Mouse (Mus musculus): ENCODE measurements at regions not wholly inside any gene's neighbourhood (a gene's known extent, or its start where the extent isn't known, plus 50 kb on each side); places are given as distances from the start of the nearest gene placed in this dataset.

- H3K27me3 ChIP-seq (ENCODE audit: insufficient read depth, low read length), result no peaks in the 10 kb centered on the region
- DNase-seq (ENCODE audit: low spot score) (no peak), ATAC-seq (ENCODE audit: extremely low read depth, insufficient number of reproducible peaks, low FRiP score, poor library complexity, severe bottlenecking) (no peak)
- H3K9me3 ChIP-seq (replicated peaks), result peaks cover 10% of the 10 kb centered on the region; the same call in 1 of the 2 replicates
- no peak for TF ChIP-seq CTCF (IDR thresholded peaks at IDR 0.05; ENCODE audit: low read depth, low read length)
- TF ChIP-seq TAL1 (conservative IDR thresholded peaks at IDR 0.05; ENCODE audit: low read depth, low read length), result no peak
- no peak for TF ChIP-seq GATA1 (IDR thresholded peaks at IDR 0.05; ENCODE audit: borderline replicate concordance, low read length)
- no peak for TF ChIP-seq POLR2AphosphoS5 (IDR thresholded peaks at IDR 0.05; ENCODE audit: insufficient replicate concordance, low read depth, low read length)
- TF ChIP-seq GATA2 (IDR thresholded peaks at IDR 0.05; ENCODE audit: borderline replicate concordance, low read depth, low read length), result no peak
- no peaks in the 10 kb centered on the region for H3K4me1 ChIP-seq (ENCODE audit: insufficient read depth, low read depth, low read length)
- no peak overlapping the region for H3K4me3 ChIP-seq (ENCODE audit: low read depth, low read length)
- no peaks in the 10 kb centered on the region for H3K36me3 ChIP-seq (replicated peaks)
These were observed 89.7 kb upstream of the Selenok start for GRCm38 (mm10) chr14:29878423-29878800.

- TF ChIP-seq TAL1 (conservative IDR thresholded peaks at IDR 0.05; ENCODE audit: low read depth, low read length), result no peak
- no peak for TF ChIP-seq GATA1 (IDR thresholded peaks at IDR 0.05; ENCODE audit: borderline replicate concordance, low read length)
- no peak for TF ChIP-seq GATA2 (IDR thresholded peaks at IDR 0.05; ENCODE audit: borderline replicate concordance, low read depth, low read length)
- no peak for TF ChIP-seq POLR2AphosphoS5 (IDR thresholded peaks at IDR 0.05; ENCODE audit: insufficient replicate concordance, low read depth, low read length)
- TF ChIP-seq CTCF (IDR thresholded peaks at IDR 0.05; ENCODE audit: low read depth, low read length), result no peak
- H3K4me1 ChIP-seq (ENCODE audit: insufficient read depth, low read depth, low read length), result no peaks in the 10 kb centered on the region
- no peaks in the 10 kb centered on the region for H3K27me3 ChIP-seq (ENCODE audit: insufficient read depth, low read length)
- H3K4me3 ChIP-seq (ENCODE audit: low read depth, low read length), result no peak overlapping the region
- peaks cover 10% of the 10 kb centered on the region; the same call in 1 of the 2 replicates for H3K9me3 ChIP-seq (replicated peaks)
- no peaks in the 10 kb centered on the region for H3K36me3 ChIP-seq (replicated peaks)
- ATAC-seq (ENCODE audit: extremely low read depth, insufficient number of reproducible peaks, low FRiP score, poor library complexity, severe bottlenecking), result no peak
- DNase-seq (ENCODE audit: low spot score), result no peak
These were observed 88.8 kb upstream of the Selenok start for GRCm38 (mm10) chr14:29879283-29879682.

GRCm38 (mm10) chr14:29882666-29883344 is 85.3 kb upstream of the Selenok start:
- no peaks in the 10 kb centered on the region for H3K36me3 ChIP-seq (replicated peaks)
- DNase-seq (ENCODE audit: low spot score), result no peak
- no peaks in the 10 kb centered on the region for H3K27me3 ChIP-seq (ENCODE audit: insufficient read depth, low read length)
- H3K9me3 ChIP-seq (replicated peaks), result no peaks in the 10 kb centered on the region; the same call in 1 of the 2 replicates
- H3K4me1 ChIP-seq (ENCODE audit: insufficient read depth, low read depth, low read length), result no peaks in the 10 kb centered on the region
- no peak overlapping the region for H3K4me3 ChIP-seq (ENCODE audit: low read depth, low read length)
- TF ChIP-seq GATA1 (IDR thresholded peaks at IDR 0.05; ENCODE audit: borderline replicate concordance, low read length), result no peak
- no peak for TF ChIP-seq TAL1 (conservative IDR thresholded peaks at IDR 0.05; ENCODE audit: low read depth, low read length)
- no peak for TF ChIP-seq CTCF (IDR thresholded peaks at IDR 0.05; ENCODE audit: low read depth, low read length)
- no peak for TF ChIP-seq GATA2 (IDR thresholded peaks at IDR 0.05; ENCODE audit: borderline replicate concordance, low read depth, low read length)
- TF ChIP-seq POLR2AphosphoS5 (IDR thresholded peaks at IDR 0.05; ENCODE audit: insufficient replicate concordance, low read depth, low read length), result no peak
- no peak for ATAC-seq (ENCODE audit: extremely low read depth, insufficient number of reproducible peaks, low FRiP score, poor library complexity, severe bottlenecking)

- ATAC-seq (ENCODE audit: extremely low read depth, insufficient number of reproducible peaks, low FRiP score, poor library complexity, severe bottlenecking) (no peak), DNase-seq (ENCODE audit: low spot score) (no peak)
- Histone ChIP-seq H3K9me3 (replicated peaks) (no peaks in the 10 kb centered on the region), H3K27me3 (ENCODE audit: insufficient read depth, low read length) (no peaks in the 10 kb centered on the region), H3K4me1 (ENCODE audit: insufficient read depth, low read depth, low read length) (no peaks in the 10 kb centered on the region), H3K36me3 (replicated peaks) (no peaks in the 10 kb centered on the region), H3K4me3 (ENCODE audit: low read depth, low read length) (no peak overlapping the region)
- TF ChIP-seq TAL1 (conservative IDR thresholded peaks at IDR 0.05; ENCODE audit: low read depth, low read length), result no peak
- no peak for TF ChIP-seq GATA2 (IDR thresholded peaks at IDR 0.05; ENCODE audit: borderline replicate concordance, low read depth, low read length)
- TF ChIP-seq GATA1 (IDR thresholded peaks at IDR 0.05; ENCODE audit: borderline replicate concordance, low read length), result no peak
- no peak for TF ChIP-seq POLR2AphosphoS5 (IDR thresholded peaks at IDR 0.05; ENCODE audit: insufficient replicate concordance, low read depth, low read length)
- TF ChIP-seq CTCF (IDR thresholded peaks at IDR 0.05; ENCODE audit: low read depth, low read length), result no peak
These were observed 72.6 kb upstream of the Selenok start for GRCm38 (mm10) chr14:29895332-29895988.

- TF ChIP-seq GATA1 (IDR thresholded peaks at IDR 0.05; ENCODE audit: borderline replicate concordance, low read length), result no peak
- no peak for TF ChIP-seq GATA2 (IDR thresholded peaks at IDR 0.05; ENCODE audit: borderline replicate concordance, low read depth, low read length)
- TF ChIP-seq TAL1 (conservative IDR thresholded peaks at IDR 0.05; ENCODE audit: low read depth, low read length), result no peak
- TF ChIP-seq CTCF (IDR thresholded peaks at IDR 0.05; ENCODE audit: low read depth, low read length), result no peak
- TF ChIP-seq POLR2AphosphoS5 (IDR thresholded peaks at IDR 0.05; ENCODE audit: insufficient replicate concordance, low read depth, low read length), result no peak
- Histone ChIP-seq H3K36me3 (replicated peaks) (no peaks in the 10 kb centered on the region), H3K4me1 (ENCODE audit: insufficient read depth, low read depth, low read length) (no peaks in the 10 kb centered on the region), H3K27me3 (ENCODE audit: insufficient read depth, low read length) (no peaks in the 10 kb centered on the region), H3K9me3 (replicated peaks) (no peaks in the 10 kb centered on the region), H3K4me3 (ENCODE audit: low read depth, low read length) (no peak overlapping the region)
- ATAC-seq (ENCODE audit: extremely low read depth, insufficient number of reproducible peaks, low FRiP score, poor library complexity, severe bottlenecking) (no peak), DNase-seq (ENCODE audit: low spot score) (no peak)
These were observed 72.0 kb upstream of the Selenok start for GRCm38 (mm10) chr14:29895989-29896675.

GRCm38 (mm10) chr14:29900931-29901330 is 67.2 kb upstream of the Selenok start:
- no peaks in the 10 kb centered on the region for H3K4me1 ChIP-seq (ENCODE audit: insufficient read depth, low read depth, low read length)

More at GRCm38 (mm10) chr14:29900931-29901330, 67.2 kb upstream of the Selenok start:
- DNase-seq (ENCODE audit: low spot score) (no peak), ATAC-seq (ENCODE audit: extremely low read depth, insufficient number of reproducible peaks, low FRiP score, poor library complexity, severe bottlenecking) (no peak)
- Histone ChIP-seq H3K27me3 (ENCODE audit: insufficient read depth, low read length) (no peaks in the 10 kb centered on the region), H3K36me3 (replicated peaks) (no peaks in the 10 kb centered on the region), H3K4me3 (ENCODE audit: low read depth, low read length) (no peak overlapping the region), H3K9me3 (replicated peaks) (no peaks in the 10 kb centered on the region)
- TF ChIP-seq TAL1 (conservative IDR thresholded peaks at IDR 0.05; ENCODE audit: low read depth, low read length) (no peak), GATA1 (IDR thresholded peaks at IDR 0.05; ENCODE audit: borderline replicate concordance, low read length) (no peak)

Measured in G1E (cell line).